Mouse (Mus musculus): ENCODE data around the gene Speg. TPM values are rescaled to one million over a fixed set of nuclear protein-coding genes. Genes with fewer than 3 reads are reported as not detected.

The Speg gene
- total RNA-seq, 2 experiments from 2014 or later, result 268 to 311 TPM

DNA sequence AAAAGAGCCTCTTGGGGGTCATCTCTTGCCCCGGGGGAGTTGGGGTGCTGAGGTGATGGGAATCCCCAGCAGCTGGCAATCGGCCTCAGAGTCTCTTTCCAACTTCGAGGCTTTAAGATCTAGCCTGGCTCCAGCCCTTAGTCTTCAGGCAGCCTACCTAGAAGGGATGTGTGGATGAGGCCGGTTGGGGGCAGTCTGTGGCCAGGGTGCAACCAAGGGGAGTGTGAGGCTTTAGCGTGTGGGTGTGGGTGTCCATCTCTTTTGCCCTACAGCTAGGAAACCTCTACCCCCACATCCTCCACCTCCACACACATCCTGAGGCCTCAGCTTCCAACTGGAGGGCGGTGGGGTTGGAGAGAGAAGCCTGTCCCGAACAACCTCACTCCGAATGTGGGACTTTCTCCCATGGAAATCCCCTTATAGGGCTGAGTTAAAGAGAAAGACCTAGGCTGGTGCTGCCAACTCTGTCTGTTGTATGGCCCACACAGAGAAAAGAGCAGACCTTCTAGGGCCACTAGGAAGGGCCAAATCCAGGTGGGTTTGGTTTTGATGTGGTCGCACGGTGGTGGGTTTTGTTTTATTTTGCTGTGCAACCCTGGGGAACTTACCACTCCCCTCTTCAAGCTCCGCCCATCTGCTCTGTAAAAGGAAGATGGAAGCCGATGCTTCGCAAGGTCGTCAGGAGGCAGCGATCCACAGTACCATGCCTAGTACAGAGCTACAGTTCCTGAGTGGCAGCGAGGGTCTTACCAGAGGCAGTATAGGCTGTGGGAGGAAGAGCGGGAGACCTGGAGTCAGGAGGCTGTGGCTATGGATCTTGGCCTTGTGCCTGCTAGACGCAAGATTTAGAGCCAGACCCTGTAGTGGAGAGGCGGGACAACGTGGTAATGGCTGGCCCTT lies 29.8 kb upstream of the Speg start:
- TF ChIP-seq CTCF (IDR thresholded peaks at IDR 0.05), result peak; percentile 56
- intact Hi-C loops (cut with DNase I), result loop anchor here (1.0 kb wide), 1 partner anchor 14 kb away; no protein-coding TSS in a partner anchor
- DNase-seq, result peak; percentile 85
- peak overlapping the region; percentile 64 for H3K4me3 ChIP-seq
- H3K27ac ChIP-seq, result peak overlapping the region; percentile 96

- Histone ChIP-seq H3K27ac (peak overlapping the region; percentile 96), H3K4me3 (no peak overlapping the region)
- TF ChIP-seq CTCF (IDR thresholded peaks at IDR 0.05), result no peak
- intact Hi-C loops (cut with DNase I), result no loop called here
- DNase-seq, result peak; percentile 69
These were observed 27.8 kb upstream of the Speg start for GRCm38 (mm10) chr1:75347279-75347678.

DNA sequence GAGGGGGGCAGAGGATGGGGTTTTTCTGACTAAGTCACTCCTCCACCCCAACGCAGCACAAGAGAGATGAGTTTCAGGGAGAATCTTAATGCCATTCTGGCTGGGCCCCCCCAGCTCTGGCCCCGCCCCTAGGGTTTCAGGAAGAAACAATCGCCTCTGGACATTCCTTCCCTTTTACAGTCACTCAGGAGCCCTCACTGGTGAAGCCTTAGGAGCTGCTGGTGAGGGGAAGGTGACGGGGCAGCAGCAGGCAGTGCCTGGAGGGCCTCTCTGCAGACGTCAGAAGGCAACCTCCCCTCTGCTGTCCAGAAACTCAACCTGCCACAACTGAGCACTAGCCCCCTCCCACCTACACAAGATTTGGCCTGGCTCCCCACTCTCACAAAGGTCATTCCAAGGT lies 25.8 kb upstream of the Speg start:
- intact Hi-C loops (cut with DNase I), result no loop called here
- TF ChIP-seq CTCF (IDR thresholded peaks at IDR 0.05), result no peak
- peak overlapping the region; percentile 28; the same call in 1 of the 2 replicates for H3K27ac ChIP-seq
- no peak overlapping the region for H3K4me3 ChIP-seq
- no peak for DNase-seq

GRCm38 (mm10) chr1:75357261-75357660 lies 17.8 kb upstream of the Speg start:
- H3K27ac ChIP-seq, result peak overlapping the region; percentile 99

DNA sequence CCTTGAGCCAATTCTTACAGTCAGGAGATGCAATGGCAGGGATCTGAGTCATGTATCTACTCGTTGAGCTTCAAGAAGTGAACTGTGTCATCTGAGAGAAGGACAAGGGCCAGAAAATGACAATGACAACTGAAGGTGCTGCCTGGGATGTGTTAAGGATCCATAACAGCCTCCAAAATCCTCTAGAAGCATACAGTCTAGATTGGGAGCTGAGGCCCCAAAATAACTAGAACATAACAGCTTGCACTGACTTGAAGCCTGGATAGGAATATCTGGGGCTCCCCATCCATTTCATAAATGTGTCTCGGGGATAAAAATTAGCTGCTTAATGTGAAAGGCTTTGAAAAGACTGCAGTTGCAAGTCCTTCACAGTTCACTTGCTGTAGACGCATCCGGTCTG lies 17.1 kb upstream of the Speg start:
- TF ChIP-seq CTCF (IDR thresholded peaks at IDR 0.05), result no peak
- no peak for DNase-seq
- H3K4me3 ChIP-seq, result no peak overlapping the region
- H3K27ac ChIP-seq, result peak overlapping the region; percentile 99
- intact Hi-C loops (cut with DNase I), result loop anchor here (5.0 kb wide), 1 partner anchor 74 kb away; no protein-coding TSS in a partner anchor

More at GRCm38 (mm10) chr1:75357261-75357660, 17.8 kb upstream of the Speg start:
- no peak overlapping the region for H3K4me3 ChIP-seq
- no peak for TF ChIP-seq CTCF (IDR thresholded peaks at IDR 0.05)
- DNase-seq, result peak; percentile 71
- intact Hi-C loops (cut with DNase I), result loop anchor here (5.0 kb wide), 1 partner anchor 75 kb away; no protein-coding TSS in a partner anchor

GRCm38 (mm10) chr1:75359346-75359745 lies 15.8 kb upstream of the Speg start:
- Histone ChIP-seq H3K4me3 (peak overlapping the region; percentile 89), H3K27ac (peak overlapping the region; percentile 99)
- peak; percentile 76 for DNase-seq
- TF ChIP-seq CTCF (IDR thresholded peaks at IDR 0.05), result no peak
- intact Hi-C loops (cut with DNase I), result loop anchor here (1.0 to 5.0 kb wide), 2 partner anchors 14 to 73 kb away; no protein-coding TSS in a partner anchor

- DNase-seq, result peak; percentile 97
- intact Hi-C loops (cut with DNase I), result no loop called here
- Histone ChIP-seq H3K27ac (peak within 1 kb of the TSS; percentile 99), H3K4me3 (peak within 1 kb of the TSS; percentile 89)
- no peak for TF ChIP-seq CTCF (IDR thresholded peaks at IDR 0.05)
These were observed 14.7 kb upstream of the Speg start, which contains the start of gene Des for GRCm38 (mm10) chr1:75360112-75361031. TSS of gene Des (plus strand) at chr1:75360329.

- DNase-seq, result peak; percentile 23
- no peak for TF ChIP-seq CTCF (IDR thresholded peaks at IDR 0.05)
- intact Hi-C loops (cut with DNase I), result no loop called here
- peak overlapping the region; percentile 99 for H3K27ac ChIP-seq
- H3K4me3 ChIP-seq, result peak overlapping the region; percentile 89
These were observed 14.0 kb upstream of the Speg start for GRCm38 (mm10) chr1:75361123-75361522.

DNA sequence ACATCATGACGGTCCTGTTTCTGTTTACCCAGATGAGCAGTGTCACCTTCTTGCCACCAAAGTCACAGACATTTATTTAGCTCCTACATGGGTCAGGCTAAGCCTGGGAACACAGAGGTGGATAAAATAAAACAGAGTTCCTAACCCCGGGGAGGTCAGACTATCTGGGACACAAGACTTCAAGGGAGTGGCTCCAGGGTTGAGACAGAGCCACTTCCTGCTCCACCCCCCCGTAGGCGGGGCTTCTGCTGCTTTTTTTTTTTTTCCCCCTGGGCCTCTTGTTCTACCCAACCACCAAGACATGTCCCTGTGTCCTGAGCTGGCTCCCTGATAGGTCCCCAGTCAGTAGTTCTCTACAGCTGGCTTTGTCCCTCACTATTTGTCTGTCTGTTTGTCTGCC lies 13.3 kb upstream of the Speg start:
- intact Hi-C loops (cut with DNase I), result no loop called here
- Histone ChIP-seq H3K4me3 (peak overlapping the region; percentile 89), H3K27ac (peak overlapping the region; percentile 99)
- TF ChIP-seq CTCF (IDR thresholded peaks at IDR 0.05), result no peak
- peak; percentile 74 for DNase-seq

DNA sequence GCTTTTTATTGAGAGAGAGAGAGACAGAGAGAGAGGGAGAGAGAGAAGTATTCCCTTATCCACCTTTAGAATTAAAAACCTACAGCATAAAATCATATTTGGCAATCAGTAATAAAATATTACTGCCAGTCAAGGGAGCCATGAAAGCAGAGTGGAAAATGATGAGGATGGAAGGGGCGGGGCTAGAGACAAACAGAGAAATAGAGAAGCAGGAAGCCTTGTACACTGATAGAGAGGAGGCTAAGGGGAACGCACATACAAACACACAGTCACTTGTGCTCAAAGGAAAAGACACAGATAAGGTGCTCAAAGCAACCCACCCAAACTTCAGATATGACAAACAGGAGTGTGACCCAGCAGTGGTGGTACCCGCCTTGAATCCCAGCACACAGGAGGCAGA lies 11.2 kb upstream of the Speg start:
- TF ChIP-seq CTCF (IDR thresholded peaks at IDR 0.05), result no peak
- H3K4me3 ChIP-seq, result peak overlapping the region; percentile 89
- no peak for DNase-seq
- peak overlapping the region; percentile 99; the same call in 1 of the 2 replicates for H3K27ac ChIP-seq
- intact Hi-C loops (cut with DNase I), result no loop called here

GRCm38 (mm10) chr1:75365510-75366137 lies 9.5 kb upstream of the Speg start:
- Histone ChIP-seq H3K4me3 (peak overlapping the region; percentile 29; the same call in 1 of the 2 replicates), H3K27ac (peak overlapping the region; percentile 53; the same call in 1 of the 2 replicates)
- no peak for TF ChIP-seq CTCF (IDR thresholded peaks at IDR 0.05)
- no peak for DNase-seq
- intact Hi-C loops (cut with DNase I), result no loop called here
